Mouse (Mus musculus) liver, adult (tissue): Measurements from ENCODE around the gene Mrrf.

ENCODE experiments used
- GATA4 ChIP-seq: IDR thresholded peaks from 2 replicates; pipeline ENCODE4 v1.6.1; 2014; ENCODE audit warnings: mild to moderate bottlenecking, low read length; ENCODE audit not compliant: insufficient replicate concordance

The Mrrf gene

GRCm38 (mm10) chr2:36213108-36213507 lies 76.9 kb downstream of the Mrrf start:
- peak; percentile 48; the same call in 1 of the 2 replicates for TF ChIP-seq GATA4

- TF ChIP-seq GATA4: no peak
Observed at GRCm38 (mm10) chr2:36214023-36214422, 77.8 kb downstream of the Mrrf start.

GRCm38 (mm10) chr2:36214425-36214824 lies 78.2 kb downstream of the Mrrf start:
- TF ChIP-seq GATA4: no peak

- no peak for TF ChIP-seq GATA4
Observed at GRCm38 (mm10) chr2:36215203-36215739, 79.1 kb downstream of the Mrrf start.

- TF ChIP-seq GATA4: no peak
Observed at GRCm38 (mm10) chr2:36216546-36216945, 80.4 kb downstream of the Mrrf start.

- no peak for TF ChIP-seq GATA4
Observed at GRCm38 (mm10) chr2:36216953-36217573, 80.9 kb downstream of the Mrrf start.

- TF ChIP-seq GATA4: no peak
Observed at GRCm38 (mm10) chr2:36217692-36218233, 81.6 kb downstream of the Mrrf start.

GRCm38 (mm10) chr2:36220106-36220505 lies 83.9 kb downstream of the Mrrf start:
- TF ChIP-seq GATA4: no peak

GRCm38 (mm10) chr2:36220891-36221290 lies 84.7 kb downstream of the Mrrf start:
- no peak for TF ChIP-seq GATA4

GRCm38 (mm10) chr2:36222168-36222848 lies 86.1 kb downstream of the Mrrf start:
- TF ChIP-seq GATA4: no peak

GRCm38 (mm10) chr2:36223436-36223835 lies 87.2 kb downstream of the Mrrf start:
- TF ChIP-seq GATA4: no peak

- TF ChIP-seq GATA4: no peak
Observed at GRCm38 (mm10) chr2:36224153-36224552, 88.0 kb downstream of the Mrrf start.

- TF ChIP-seq GATA4: no peak
Observed at GRCm38 (mm10) chr2:36224599-36224998, 88.4 kb downstream of the Mrrf start.

GRCm38 (mm10) chr2:36230366-36230765 lies 94.2 kb downstream of the Mrrf start, which contains the start of gene Ptgs1:
Gene Ptgs1 (plus strand): TSS chr2:36230426.
- TF ChIP-seq GATA4: no peak

- no peak for TF ChIP-seq GATA4
Observed at GRCm38 (mm10) chr2:36230967-36231366, 94.8 kb downstream of the Mrrf start.
